In the genomic region with DNA sequence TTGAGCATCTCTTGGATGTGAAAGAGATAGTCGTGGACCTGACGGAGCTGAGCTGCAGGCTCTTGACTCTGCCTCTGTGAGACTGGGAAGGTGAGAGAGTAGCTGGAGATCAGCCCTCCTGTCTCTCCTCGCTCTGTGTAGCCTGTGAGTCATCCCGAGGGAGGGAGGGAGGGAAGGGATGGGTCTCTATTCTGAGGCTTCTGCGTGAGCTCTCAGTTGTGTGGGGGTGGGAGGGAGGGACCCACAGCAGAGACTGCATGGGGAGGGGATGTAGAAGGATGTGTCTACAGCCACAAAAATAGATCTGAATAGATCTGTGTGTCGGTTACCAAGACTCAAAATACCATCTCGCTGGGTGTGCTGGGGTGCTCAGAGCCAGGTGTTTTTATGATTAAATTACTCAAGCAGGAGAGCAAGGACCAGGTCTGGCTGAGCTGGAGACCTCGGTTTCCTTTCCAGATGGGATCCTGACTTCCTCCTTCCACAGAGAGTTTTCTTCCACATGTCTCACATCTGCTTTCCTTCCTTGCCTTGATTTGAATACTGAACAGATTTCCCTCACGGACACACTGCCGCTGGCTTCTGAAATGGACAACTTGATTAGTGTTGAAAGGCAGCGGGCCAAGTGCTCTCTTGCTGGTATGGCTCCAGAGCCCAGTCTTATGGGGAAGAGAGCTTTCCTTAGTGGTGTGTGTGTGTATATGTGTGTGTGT, we compare ENCODE assay signal across 8 mouse cellular contexts.
DNase-seq lines count a peak whose midpoint lies in the region; ATAC-seq and TF ChIP-seq lines count a peak whose summit lies in the region.

No protein-coding gene starts in this region.

- no peaks in the 10 kb centered on the region for H3K36me3 ChIP-seq in hindbrain, embryonic 11.5 days (ENCODE audit: control insufficient read depth, insufficient read depth, low read length)
- no peaks in the 10 kb centered on the region for H3K36me3 ChIP-seq in hindbrain, embryonic 12.5 days
- no peaks in the 10 kb centered on the region for H3K36me3 ChIP-seq in heart, embryonic 12.5 days
- no peaks in the 10 kb centered on the region for H3K36me3 ChIP-seq in lung, postnatal 0 days (ENCODE audit: insufficient read depth, low read length)

- H3K4me2 ChIP-seq in hindbrain, embryonic 11.5 days (replicated peaks; ENCODE audit: low read depth, low read length): no peak overlapping the region
- no peak overlapping the region for H3K4me2 ChIP-seq in hindbrain, embryonic 12.5 days (replicated peaks)
- peak overlapping the region; percentile 45 for H3K4me2 ChIP-seq in heart, embryonic 12.5 days
- H3K4me2 ChIP-seq in lung, postnatal 0 days (replicated peaks; ENCODE audit: low read depth, low read length): no peak overlapping the region

- H3K27me3 ChIP-seq in hindbrain, embryonic 11.5 days (ENCODE audit: control insufficient read depth, insufficient read depth, low read length): no peaks in the 10 kb centered on the region
- H3K27me3 ChIP-seq in hindbrain, embryonic 12.5 days: no peaks in the 10 kb centered on the region
- peaks cover 4% of the 10 kb centered on the region; the same call in 1 of the 2 replicates for H3K27me3 ChIP-seq in heart, embryonic 12.5 days (replicated peaks)
- no peaks in the 10 kb centered on the region for H3K27me3 ChIP-seq in lung, postnatal 0 days (replicated peaks; ENCODE audit: insufficient read depth, low read length)

- no peaks in the 10 kb centered on the region; the same call in 1 of the 2 replicates for H3K4me1 ChIP-seq in hindbrain, embryonic 11.5 days (replicated peaks; ENCODE audit: control insufficient read depth, insufficient read depth, low read length)
- H3K4me1 ChIP-seq in hindbrain, embryonic 12.5 days: peaks cover 13% of the 10 kb centered on the region
- peaks cover 16% of the 10 kb centered on the region for H3K4me1 ChIP-seq in heart, embryonic 12.5 days (replicated peaks)
- 0 out of 2 replicates have a peak, but pooled peaks cover 4% of the 10 kb centered on the region for H3K4me1 ChIP-seq in lung, postnatal 0 days (ENCODE audit: insufficient read depth, low read depth, low read length)

- no peak for TF ChIP-seq EP300 in lung, postnatal 0 days (IDR thresholded peaks at IDR 0.05)

- H3K4me3 ChIP-seq in hindbrain, embryonic 11.5 days (ENCODE audit: low read depth, low read length): no peak overlapping the region
- no peak overlapping the region for H3K4me3 ChIP-seq in hindbrain, embryonic 12.5 days
- no peak overlapping the region for H3K4me3 ChIP-seq in heart, embryonic 12.5 days
- no peak overlapping the region for H3K4me3 ChIP-seq in lung, postnatal 0 days (ENCODE audit: low read depth, low read length)

- no peak for ATAC-seq in hindbrain, embryonic 11.5 days (ENCODE audit: low FRiP score)
- no peak for ATAC-seq in hindbrain, embryonic 12.5 days (ENCODE audit: low FRiP score)
- ATAC-seq in heart, embryonic 12.5 days (ENCODE audit: insufficient number of reproducible peaks, low FRiP score): peak; percentile 39; the same call in 1 of the 2 replicates
- 0 out of 2 replicates have a peak, but pooled peaks have one; percentile 16 for ATAC-seq in lung, postnatal 0 days

- TF ChIP-seq CTCF in lung, postnatal 0 days (IDR thresholded peaks at IDR 0.05): no peak

- WGBS in hindbrain, embryonic 11.5 days: 59% methylated on average over 11 of the region's 11 CpGs
- 46% methylated on average over 11 of the region's 11 CpGs for WGBS in hindbrain, embryonic 12.5 days
- 29% methylated on average over 11 of the region's 11 CpGs for WGBS in heart, embryonic 12.5 days
- 38% methylated on average over 11 of the region's 11 CpGs for WGBS in lung, postnatal 0 days

- H3K9ac ChIP-seq in hindbrain, embryonic 11.5 days (ENCODE audit: low read depth, low read length): no peak overlapping the region
- no peak overlapping the region for H3K9ac ChIP-seq in hindbrain, embryonic 12.5 days
- H3K9ac ChIP-seq in heart, embryonic 12.5 days: no peak overlapping the region
- H3K9ac ChIP-seq in lung, postnatal 0 days (replicated peaks; ENCODE audit: low read depth): no peak overlapping the region

- no peak overlapping the region for H3K27ac ChIP-seq in hindbrain, embryonic 11.5 days (ENCODE audit: low read depth, low read length)
- no peak overlapping the region for H3K27ac ChIP-seq in hindbrain, embryonic 12.5 days
- H3K27ac ChIP-seq in heart, embryonic 12.5 days (ENCODE audit: poor library complexity, severe bottlenecking): no peak overlapping the region
- H3K27ac ChIP-seq in lung, postnatal 0 days (ENCODE audit: low read length): 0 out of 2 replicates have a peak overlapping the region, but pooled peaks have one; percentile 15

- H3K9me3 ChIP-seq in hindbrain, embryonic 11.5 days (ENCODE audit: control insufficient read depth, low read length): no peaks in the 10 kb centered on the region
- no peaks in the 10 kb centered on the region for H3K9me3 ChIP-seq in hindbrain, embryonic 12.5 days (replicated peaks)
- H3K9me3 ChIP-seq in heart, embryonic 12.5 days (replicated peaks): no peaks in the 10 kb centered on the region
- no peaks in the 10 kb centered on the region for H3K9me3 ChIP-seq in lung, postnatal 0 days (ENCODE audit: low read length)

- peak; percentile 13 for DNase-seq in hindbrain, embryonic 11.5 days (ENCODE audit: low spot score)
- peak; percentile 42 to 45 for DNase-seq in adrenal gland, postnatal 36 days
- peak; percentile 24 for DNase-seq in lung, postnatal 0 days (ENCODE audit: low spot score)
- DNase-seq in thymus, postnatal 14 days: no peak
- DNase-seq in cerebellum, adult 9-10 months: no peak
- DNase-seq in ovary, postnatal 36 days (ENCODE audit: low spot score): no peak

Comparison
In these comparisons a context has a peak if more than half of its experiments do, and no peak if none do; other contexts are left out.
1. ATAC-seq: peak in heart, embryonic 12.5 days (single experiment) and lung, postnatal 0 days (single experiment); none in hindbrain, embryonic 11.5 days (single experiment) and hindbrain, embryonic 12.5 days (single experiment).
2. DNase-seq: peak in hindbrain, embryonic 11.5 days (single experiment), adrenal gland, postnatal 36 days (2 of 2) and lung, postnatal 0 days (single experiment); none in thymus, postnatal 14 days (single experiment), cerebellum, adult 9-10 months (single experiment) and ovary, postnatal 36 days (single experiment).